Mouse (Mus musculus) cerebellum, adult 2 months (tissue): Measurements from ENCODE around the gene Paqr7. TPM values are rescaled to one million over a fixed set of nuclear protein-coding genes. Genes with fewer than 3 reads are reported as not detected.

Source experiments
- DNase-seq, 2 experiments: peaks; one replicate each; pipeline ENCODE4 v3.0.0; 2021
- H3K27ac ChIP-seq: fragments of 200-500 bp; 2 replicates; pipeline ENCODE4 v1.5.1; 2012; ENCODE audit warnings: low read length, control low read depth, inconsistent platforms; ENCODE audit not compliant: insufficient read depth
- H3K27me3 ChIP-seq: fragments of 200-500 bp; 2 replicates; pipeline ENCODE4 v1.6.1; 2012; ENCODE audit warnings: inconsistent platforms, mild to moderate bottlenecking, low read length, moderate library complexity; ENCODE audit not compliant: control insufficient read depth, insufficient read depth
- H3K4me1 ChIP-seq: fragments of 200-500 bp; 2 replicates; pipeline ENCODE4 v1.6.1; 2011; ENCODE audit warnings: low read length; ENCODE audit not compliant: control insufficient read depth, insufficient read depth
- H3K4me3 ChIP-seq: fragments of 200-500 bp; replicated peaks from 2 replicates; pipeline ENCODE3; 2011; ENCODE audit warnings: mild to moderate bottlenecking, low read depth, low read length, control low read depth; ENCODE audit not compliant: insufficient read depth
- CTCF ChIP-seq: fragments of 200-500 bp; IDR thresholded peaks from 2 replicates; pipeline ENCODE4 v1.5.1; 2011; ENCODE audit warnings: low read depth, mild to moderate bottlenecking, control low read depth, low read length, moderate library complexity, borderline replicate concordance; ENCODE audit not compliant: insufficient read depth
- POLR2A ChIP-seq: fragments of 200-500 bp; IDR thresholded peaks from 2 replicates; pipeline ENCODE4 v1.6.1; 2011; ENCODE audit warnings: low read length, control low read depth, borderline replicate concordance; ENCODE audit not compliant: insufficient read depth
- WGBS: fragments of 180-500 bp; shearing (Covaris S2); methylation state at CpG from one replicate; pipeline ENCODE4 v1.1.7; 2018; 5-methylcytosine and 5-hydroxymethylcytosine counted together
- polyA plus RNA-seq: library from polyadenylated mRNA; depleted of rRNA; stranded (reverse); fragments of >200 nt; gene quantifications from 2 replicates; pipeline ENCODE4 v1.2.3, GENCODE M21; 2012

Paqr7 gene
- polyA plus RNA-seq, 1 experiment, result 99.2 TPM

DNA sequence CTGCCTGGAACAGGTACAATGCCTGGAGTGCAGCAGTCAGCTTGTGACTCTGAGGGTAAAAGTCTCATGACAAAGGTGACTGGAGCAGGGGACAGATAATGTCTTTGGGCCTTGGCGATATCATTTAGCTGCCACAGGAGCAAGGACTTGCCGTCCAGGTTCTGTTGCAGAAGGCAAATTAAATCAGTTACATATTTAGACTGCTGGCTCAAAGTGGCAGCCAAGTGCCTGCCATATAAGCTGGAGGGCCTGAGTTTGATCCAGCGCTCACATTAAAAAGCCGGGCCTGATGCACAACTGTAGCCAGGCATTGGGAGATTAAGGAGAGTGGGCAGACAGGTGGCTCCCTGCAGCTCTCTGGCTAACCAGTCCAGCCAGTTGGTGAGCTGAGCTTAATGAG, 16.7 kb upstream of the Paqr7 start:
- TF ChIP-seq CTCF (no peak), POLR2A (no peak)
- Histone ChIP-seq H3K27me3 (no peaks in the 10 kb centered on the region), H3K4me1 (peaks cover 36% of the 10 kb centered on the region), H3K4me3 (no peak overlapping the region), H3K27ac (no peak overlapping the region)
- 72% methylated on average over 4 of the region's 4 CpGs for WGBS
- no peak for DNase-seq

DNA sequence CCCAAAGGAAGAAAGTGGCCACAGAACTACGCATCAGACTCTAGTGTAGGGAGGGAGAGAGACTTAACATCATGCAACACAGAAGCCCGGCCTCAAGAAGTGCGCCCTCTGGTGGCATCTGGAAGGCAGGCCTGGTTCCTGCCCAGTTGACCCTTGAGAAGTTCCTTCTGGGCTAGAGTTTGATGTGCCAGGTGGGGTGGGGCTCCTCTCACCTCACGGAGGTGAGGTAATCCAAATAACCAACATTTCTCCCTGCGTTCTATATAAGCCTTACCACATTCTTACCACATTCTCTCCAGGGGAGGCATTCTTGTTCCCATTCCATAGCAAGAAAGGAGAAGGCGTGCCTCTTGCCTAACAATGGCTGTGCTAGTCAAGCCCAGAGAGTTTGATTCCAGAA, 15.6 kb upstream of the Paqr7 start:
- Histone ChIP-seq H3K4me1 (peaks cover 45% of the 10 kb centered on the region), H3K27me3 (no peaks in the 10 kb centered on the region), H3K4me3 (no peak overlapping the region), H3K27ac (peak overlapping the region; percentile 14; the same call in 1 of the 2 replicates)
- TF ChIP-seq POLR2A (no peak), CTCF (peak; percentile 78; the same call in 1 of the 2 replicates)
- peak; percentile 76 to 81 for DNase-seq
- 39% methylated on average over 6 of the region's 6 CpGs for WGBS

DNA sequence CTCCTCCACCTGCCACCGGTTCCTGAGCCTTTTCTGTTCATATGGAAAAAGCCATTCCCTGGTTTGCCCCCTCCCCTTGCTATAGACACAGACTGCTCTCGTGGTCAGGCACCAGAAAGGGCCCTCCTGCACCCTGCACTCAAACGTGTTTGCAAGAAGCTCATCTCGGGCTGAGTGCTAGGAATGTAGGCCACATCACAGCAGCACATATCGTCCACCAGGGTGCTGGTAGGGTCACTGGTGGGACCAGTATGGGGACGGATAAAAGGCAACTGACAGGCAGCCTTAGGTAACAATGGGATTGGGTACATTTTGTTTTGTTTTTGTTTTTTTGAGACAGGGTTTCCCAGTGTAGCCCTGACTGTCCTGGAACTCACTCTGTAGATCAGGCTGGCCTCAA, 15.2 kb upstream of the Paqr7 start:
- H3K27me3 ChIP-seq, result no peaks in the 10 kb centered on the region
- H3K4me3 ChIP-seq, result no peak overlapping the region
- peak overlapping the region; percentile 14; the same call in 1 of the 2 replicates for H3K27ac ChIP-seq
- H3K4me1 ChIP-seq, result peaks cover 47% of the 10 kb centered on the region
- no peak for DNase-seq
- 48% methylated on average over 6 of the region's 6 CpGs for WGBS
- no peak for TF ChIP-seq POLR2A
- no peak for TF ChIP-seq CTCF

DNA sequence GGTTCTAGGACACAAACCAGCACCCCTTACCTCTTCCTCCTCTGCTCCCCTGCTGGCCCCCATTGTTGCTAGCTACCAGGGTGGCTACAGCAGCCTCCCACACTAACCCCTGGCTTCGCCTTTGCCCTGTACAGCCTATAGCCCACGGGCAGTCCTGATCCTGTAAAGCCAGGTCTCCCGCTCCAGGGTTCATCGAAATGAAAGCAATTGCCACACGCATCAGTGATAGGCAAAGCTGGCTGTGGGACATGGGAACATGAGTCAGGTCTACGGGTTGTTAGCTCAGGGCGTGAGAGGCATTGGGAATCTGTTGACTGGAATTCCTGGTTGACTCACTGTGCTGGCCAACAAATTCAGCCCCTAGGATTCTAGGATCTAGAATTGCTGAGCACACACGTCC, 14.1 kb upstream of the Paqr7 start:
- 73% methylated on average over 8 of the region's 8 CpGs for WGBS
- Histone ChIP-seq H3K27me3 (no peaks in the 10 kb centered on the region), H3K4me1 (peaks cover 40% of the 10 kb centered on the region), H3K27ac (peak overlapping the region; percentile 62), H3K4me3 (no peak overlapping the region)
- TF ChIP-seq POLR2A (no peak), CTCF (no peak)
- DNase-seq, result peak; percentile 64 to 65

DNA sequence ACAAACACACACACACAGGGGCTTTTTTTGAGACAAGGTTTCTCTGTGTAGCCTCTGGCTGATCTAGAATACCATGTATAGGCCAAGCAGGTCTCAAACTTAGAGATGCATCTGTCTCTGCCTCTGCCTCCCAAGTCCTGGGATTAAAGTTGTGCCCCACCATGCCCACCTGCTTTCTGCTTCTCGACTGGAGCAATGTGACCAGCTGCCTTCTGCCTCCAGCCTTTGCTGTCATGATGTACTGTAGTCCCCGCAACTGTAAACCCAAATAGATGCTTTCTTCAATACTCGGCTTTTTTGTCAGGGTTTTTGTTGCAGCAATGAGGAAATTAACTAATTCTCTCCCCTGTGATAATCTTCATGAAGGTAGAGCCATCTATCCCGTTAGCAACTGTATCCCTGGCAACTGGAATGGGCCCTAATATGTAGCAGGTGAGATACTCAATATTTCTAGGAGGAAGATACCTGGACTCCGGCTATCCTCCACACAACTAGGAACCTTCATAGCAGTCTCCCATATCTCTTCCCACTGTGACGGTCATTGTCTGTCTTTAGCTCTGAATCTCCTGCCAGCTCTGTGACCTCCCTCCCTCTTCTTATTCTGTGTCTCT, 13.3 kb upstream of the Paqr7 start:
- WGBS, result 16% methylated on average over 6 of the region's 6 CpGs
- no peak for DNase-seq
- TF ChIP-seq CTCF, result no peak
- 0 out of 2 replicates have a peak, but pooled peaks have one; percentile 16 for TF ChIP-seq POLR2A

DNA sequence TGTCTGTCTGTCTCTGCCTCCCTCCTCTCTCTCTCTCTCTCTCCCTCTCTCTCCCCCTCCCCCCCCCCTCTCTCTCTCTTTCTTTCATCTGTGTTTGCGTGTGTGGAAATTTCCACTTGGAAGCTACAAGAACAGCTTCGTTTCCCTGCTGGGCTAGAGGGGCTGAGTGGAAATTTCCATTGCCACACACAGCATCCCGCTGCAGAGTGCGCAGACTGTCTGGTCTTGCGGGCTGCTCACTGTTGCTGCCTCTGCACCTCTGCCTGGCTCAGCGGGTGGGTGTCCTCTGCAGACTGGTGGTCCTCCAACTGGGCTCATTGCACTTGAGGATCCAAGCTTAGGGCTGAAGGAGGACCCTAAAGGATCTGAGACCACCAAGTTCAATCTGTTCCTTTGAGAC, 12.8 kb upstream of the Paqr7 start:
- peak overlapping the region; percentile 27 for H3K4me3 ChIP-seq
- TF ChIP-seq CTCF (no peak), POLR2A (peak; percentile 74)
- H3K4me1 ChIP-seq, result peaks cover 35% of the 10 kb centered on the region
- H3K27ac ChIP-seq, result peak overlapping the region; percentile 96
- no peaks in the 10 kb centered on the region for H3K27me3 ChIP-seq
- 5% methylated on average over 6 of the region's 6 CpGs for WGBS
- DNase-seq, result peak; percentile 91 to 96

More for the DNA sequence above, 13.3 kb upstream of the Paqr7 start:
- Histone ChIP-seq H3K27ac (peak overlapping the region; percentile 96), H3K4me1 (peaks cover 38% of the 10 kb centered on the region), H3K4me3 (peak overlapping the region; percentile 43), H3K27me3 (no peaks in the 10 kb centered on the region)

DNA sequence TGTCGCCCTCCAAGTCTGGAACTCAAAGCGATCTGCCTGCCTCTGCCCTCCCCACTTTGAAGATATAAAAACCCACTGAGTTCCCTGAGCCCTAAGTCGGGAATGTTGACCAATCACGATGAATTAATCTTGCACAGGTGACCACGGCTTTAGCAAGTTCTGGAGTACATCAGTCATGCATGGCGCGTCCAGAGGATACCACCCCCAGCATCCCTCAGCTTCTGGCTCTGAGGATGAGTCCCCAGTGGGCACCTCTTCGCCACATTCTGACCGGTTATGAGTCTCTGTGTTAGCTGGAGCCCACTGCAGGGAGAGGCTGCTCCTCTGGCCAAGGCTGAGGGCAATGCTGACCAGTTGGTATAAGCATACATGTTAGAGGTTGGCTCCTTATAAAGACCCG, 12.3 kb upstream of the Paqr7 start:
- H3K27ac ChIP-seq, result peak overlapping the region; percentile 96
- H3K4me3 ChIP-seq, result no peak overlapping the region
- no peaks in the 10 kb centered on the region for H3K27me3 ChIP-seq
- peak; percentile 63 to 78 for DNase-seq
- TF ChIP-seq POLR2A (no peak), CTCF (no peak)
- peaks cover 35% of the 10 kb centered on the region for H3K4me1 ChIP-seq
- WGBS, result 48% methylated on average over 10 of the region's 10 CpGs

DNA sequence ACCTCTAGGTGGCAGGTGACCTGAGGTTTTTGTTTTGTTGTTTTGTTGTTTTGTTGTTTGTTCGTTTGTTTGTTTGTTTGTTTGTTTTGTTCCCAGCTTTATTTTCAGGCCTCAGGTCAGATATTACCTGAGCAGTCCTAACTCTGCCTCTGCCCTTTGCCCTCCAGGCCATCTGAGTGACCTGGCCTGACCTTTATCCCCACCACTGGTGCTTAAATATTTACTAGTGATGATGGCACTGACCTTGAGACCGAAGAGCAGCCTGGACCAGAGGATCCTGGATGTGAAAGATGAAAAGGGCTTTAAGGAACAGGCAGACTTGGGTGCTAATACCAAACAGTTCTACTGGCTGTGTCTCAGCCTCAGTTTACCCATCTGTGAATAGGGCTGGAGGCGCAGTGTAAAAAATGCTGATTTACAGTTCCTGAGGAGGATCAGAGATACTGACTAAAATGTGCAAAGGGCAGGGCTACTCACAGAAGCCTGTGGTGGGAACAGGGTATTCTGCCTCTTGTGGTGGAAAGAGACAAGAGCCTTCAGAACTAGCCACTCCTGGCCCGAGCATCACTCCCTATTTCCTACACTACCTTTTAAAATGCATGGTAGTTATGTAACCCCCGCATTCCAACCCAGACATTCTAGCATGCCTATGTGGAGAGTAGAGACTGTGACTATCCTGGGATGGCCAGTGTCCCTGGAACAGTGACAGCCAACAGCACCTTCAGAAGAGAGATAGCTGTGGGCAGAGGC, 11.2 kb upstream of the Paqr7 start:
- WGBS, result 84% methylated on average over 5 of the region's 5 CpGs
- H3K4me1 ChIP-seq, result peaks cover 35% of the 10 kb centered on the region
- H3K4me3 ChIP-seq, result no peak overlapping the region
- H3K27ac ChIP-seq, result peak overlapping the region; percentile 96
- H3K27me3 ChIP-seq, result no peaks in the 10 kb centered on the region
- peak; percentile 53 to 60 for DNase-seq
- TF ChIP-seq CTCF (no peak; the same call in 1 of the 2 replicates), POLR2A (no peak)

DNA sequence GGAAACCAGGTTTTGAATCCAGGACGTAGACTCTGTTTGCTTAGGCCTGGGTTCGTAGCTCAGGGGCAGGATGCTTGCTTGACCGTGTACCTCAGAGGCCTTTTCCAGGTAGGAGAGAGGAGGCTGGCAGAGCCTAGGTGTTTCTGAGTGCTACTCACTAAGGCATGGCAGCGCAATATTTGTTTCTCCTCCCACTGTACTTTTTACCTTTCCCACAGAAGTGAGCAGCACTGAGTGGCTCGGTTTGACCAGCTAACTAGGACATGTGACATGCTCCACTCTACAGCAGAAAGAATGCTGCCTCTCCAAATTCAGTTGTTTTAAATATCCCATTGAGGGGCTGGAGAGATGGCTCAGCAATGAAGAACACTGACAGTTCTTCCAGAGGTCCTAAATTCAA, 8.3 kb upstream of the Paqr7 start:
- no peaks in the 10 kb centered on the region for H3K27me3 ChIP-seq
- no peak overlapping the region for H3K4me3 ChIP-seq
- no peak for DNase-seq
- TF ChIP-seq POLR2A (no peak), CTCF (no peak)
- no peak overlapping the region for H3K27ac ChIP-seq
- 97% methylated on average over 5 of the region's 5 CpGs for WGBS
- peaks cover 22% of the 10 kb centered on the region for H3K4me1 ChIP-seq
